Mouse (Mus musculus): ENCODE measurements around the gene Prkcb. TPM values are rescaled to one million over a fixed set of nuclear protein-coding genes. Genes with fewer than 3 reads are reported as not detected.

Gene Prkcb
- polyA plus RNA-seq, 1 experiment, result 2.3 TPM

DNA sequence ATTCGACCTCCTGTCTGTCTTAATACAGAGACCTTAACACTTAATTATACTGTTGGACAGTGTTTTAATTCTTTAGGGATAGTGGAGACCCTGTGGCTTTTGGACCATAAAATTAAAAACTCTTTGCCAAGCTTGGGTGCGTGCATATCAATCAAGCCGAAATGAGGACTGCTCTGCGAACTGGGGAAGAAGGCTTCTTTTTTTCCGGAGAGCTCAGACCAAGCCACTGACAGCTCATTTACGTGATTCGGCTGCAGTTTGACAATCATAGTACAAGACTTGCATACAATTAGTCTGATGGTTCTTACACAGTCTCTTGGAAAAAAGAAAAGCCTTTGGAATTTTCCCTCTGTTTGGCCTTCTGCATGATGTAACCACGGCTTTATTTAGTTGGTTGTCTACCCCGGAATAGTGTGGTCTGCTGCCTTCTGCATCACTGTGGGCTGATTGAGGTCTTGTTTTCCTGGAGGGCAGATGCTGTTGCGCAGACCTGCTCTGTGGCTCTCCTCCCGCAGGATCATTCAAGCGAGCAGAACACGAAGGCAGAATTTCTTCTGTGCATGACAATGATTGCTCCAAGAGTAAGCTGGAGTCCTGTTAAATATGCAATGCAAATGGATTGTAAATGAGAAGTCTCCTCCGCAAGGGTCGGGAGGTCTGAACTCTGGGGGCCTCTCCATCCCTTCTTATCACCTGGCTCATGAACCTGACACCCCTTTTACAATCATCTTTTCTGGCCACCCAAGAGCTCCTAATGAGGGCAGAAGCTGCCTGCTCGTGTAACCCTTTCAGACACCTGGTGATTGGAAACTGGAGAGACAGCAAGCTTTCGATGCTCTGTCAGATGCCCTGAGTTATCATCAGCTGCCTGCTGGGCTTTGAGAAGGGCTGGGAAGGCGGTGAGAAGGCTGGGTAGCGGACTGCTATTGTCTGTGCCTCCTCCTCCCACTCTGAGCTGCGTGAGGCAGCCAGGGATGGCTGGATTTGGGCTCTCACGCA lies 189.3 kb downstream of the Prkcb start:
- no peak overlapping the region for H3K9ac ChIP-seq (ENCODE audit: low read depth, poor library complexity, severe bottlenecking)

DNA sequence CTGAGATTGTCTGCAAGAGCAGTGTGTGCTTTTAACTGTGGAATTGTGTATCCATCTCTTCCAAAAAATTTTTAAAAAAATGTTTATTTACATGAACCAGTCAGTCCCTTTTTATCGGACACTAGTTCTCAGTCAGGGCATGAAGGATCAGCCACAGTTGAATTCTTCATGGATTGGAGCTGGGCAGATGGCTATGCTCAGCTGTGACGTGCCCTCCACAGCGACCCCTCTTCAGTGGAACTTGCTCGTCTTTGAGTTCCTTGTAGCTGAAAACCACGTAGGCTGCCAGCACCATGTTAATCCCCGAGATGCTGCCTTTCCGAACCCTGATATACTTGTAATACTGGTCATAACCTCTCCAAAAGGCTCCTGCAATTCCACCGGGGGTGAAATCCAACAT lies 195.4 kb downstream of the Prkcb start:
- TF ChIP-seq POLR2A (IDR thresholded peaks at IDR 0.05; ENCODE audit: insufficient read depth, low read length) (no peak), EP300 (IDR thresholded peaks at IDR 0.05; ENCODE audit: insufficient read depth, low read depth, low read length) (no peak), CTCF (IDR thresholded peaks at IDR 0.05; ENCODE audit: low read depth, low read length) (no peak)
- Histone ChIP-seq H3K27me3 (ENCODE audit: control insufficient read depth, insufficient read depth, low read length, poor library complexity, severe bottlenecking) (no peaks in the 10 kb centered on the region), H3K36me3 (ENCODE audit: control insufficient read depth, insufficient read depth, low read length, poor library complexity, severe bottlenecking) (no peaks in the 10 kb centered on the region), H3K9ac (ENCODE audit: low read depth, poor library complexity, severe bottlenecking) (no peak overlapping the region), H3K27ac (ENCODE audit: insufficient read depth, low read length) (no peak overlapping the region), H3K4me1 (ENCODE audit: control insufficient read depth, insufficient read depth, low read length) (no peaks in the 10 kb centered on the region), H3K9me3 (replicated peaks; ENCODE audit: control insufficient read depth, insufficient read depth, low read length, poor library complexity, severe bottlenecking) (peaks cover 10% of the 10 kb centered on the region), H3K4me3 (ENCODE audit: low read depth, low read length) (no peak overlapping the region)

More for the DNA sequence above, 189.3 kb downstream of the Prkcb start:
- H3K36me3 ChIP-seq (ENCODE audit: control insufficient read depth, insufficient read depth, low read length, poor library complexity, severe bottlenecking), result no peaks in the 10 kb centered on the region
- H3K27ac ChIP-seq (ENCODE audit: insufficient read depth, low read length), result peak overlapping the region; percentile 17; the same call in 1 of the 2 replicates
- no peaks in the 10 kb centered on the region for H3K4me1 ChIP-seq (ENCODE audit: control insufficient read depth, insufficient read depth, low read length)
- no peaks in the 10 kb centered on the region for H3K27me3 ChIP-seq (ENCODE audit: control insufficient read depth, insufficient read depth, low read length, poor library complexity, severe bottlenecking)
- H3K4me3 ChIP-seq (ENCODE audit: low read depth, low read length), result no peak overlapping the region
- H3K9me3 ChIP-seq (replicated peaks; ENCODE audit: control insufficient read depth, insufficient read depth, low read length, poor library complexity, severe bottlenecking), result peaks cover 4% of the 10 kb centered on the region
- TF ChIP-seq EP300 (IDR thresholded peaks at IDR 0.05; ENCODE audit: insufficient read depth, low read depth, low read length), result peak; percentile 77
- TF ChIP-seq CTCF (IDR thresholded peaks at IDR 0.05; ENCODE audit: low read depth, low read length), result no peak
- TF ChIP-seq POLR2A (IDR thresholded peaks at IDR 0.05; ENCODE audit: insufficient read depth, low read length), result no peak

DNA sequence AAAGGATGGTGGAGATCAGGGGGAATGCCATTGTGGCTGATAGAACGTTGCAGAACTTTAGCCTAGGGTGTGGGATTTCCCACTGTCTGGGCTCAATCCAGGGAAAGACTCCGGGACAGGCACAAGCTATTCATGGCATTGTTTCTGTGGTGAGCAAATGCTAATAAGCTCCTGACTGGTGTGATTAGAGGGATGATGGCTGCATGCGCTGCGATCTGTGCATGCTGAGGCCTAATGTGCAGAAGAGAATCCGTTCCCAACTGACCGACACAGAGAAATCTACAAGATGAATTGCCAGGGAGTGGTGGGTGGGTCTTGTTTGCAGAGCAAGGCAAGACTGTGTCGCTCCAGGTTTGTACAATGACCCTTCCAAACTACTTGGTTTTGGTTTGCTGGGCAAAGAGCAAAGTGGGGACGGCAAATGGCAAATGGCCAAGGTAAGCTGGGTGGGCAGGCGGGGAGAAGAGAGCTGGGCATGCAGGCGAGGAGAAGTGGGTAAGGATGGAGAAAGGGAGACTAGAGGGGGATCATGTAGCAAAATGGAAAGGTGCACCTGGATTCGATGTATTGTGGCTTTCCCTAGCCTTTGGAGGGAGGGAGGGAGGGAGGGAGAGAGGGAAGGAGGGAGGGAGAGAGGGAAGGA lies 199.5 kb downstream of the Prkcb start:
- Histone ChIP-seq H3K27ac (ENCODE audit: insufficient read depth, low read length) (no peak overlapping the region), H3K27me3 (ENCODE audit: control insufficient read depth, insufficient read depth, low read length, poor library complexity, severe bottlenecking) (no peaks in the 10 kb centered on the region), H3K9ac (ENCODE audit: low read depth, poor library complexity, severe bottlenecking) (no peak overlapping the region), H3K9me3 (replicated peaks; ENCODE audit: control insufficient read depth, insufficient read depth, low read length, poor library complexity, severe bottlenecking) (peaks cover 6% of the 10 kb centered on the region; the same call in 1 of the 2 replicates), H3K4me3 (ENCODE audit: low read depth, low read length) (no peak overlapping the region), H3K36me3 (ENCODE audit: control insufficient read depth, insufficient read depth, low read length, poor library complexity, severe bottlenecking) (no peaks in the 10 kb centered on the region), H3K4me1 (ENCODE audit: control insufficient read depth, insufficient read depth, low read length) (no peaks in the 10 kb centered on the region)
- TF ChIP-seq EP300 (IDR thresholded peaks at IDR 0.05; ENCODE audit: insufficient read depth, low read depth, low read length) (no peak), CTCF (IDR thresholded peaks at IDR 0.05; ENCODE audit: low read depth, low read length) (no peak), POLR2A (IDR thresholded peaks at IDR 0.05; ENCODE audit: insufficient read depth, low read length) (no peak)

DNA sequence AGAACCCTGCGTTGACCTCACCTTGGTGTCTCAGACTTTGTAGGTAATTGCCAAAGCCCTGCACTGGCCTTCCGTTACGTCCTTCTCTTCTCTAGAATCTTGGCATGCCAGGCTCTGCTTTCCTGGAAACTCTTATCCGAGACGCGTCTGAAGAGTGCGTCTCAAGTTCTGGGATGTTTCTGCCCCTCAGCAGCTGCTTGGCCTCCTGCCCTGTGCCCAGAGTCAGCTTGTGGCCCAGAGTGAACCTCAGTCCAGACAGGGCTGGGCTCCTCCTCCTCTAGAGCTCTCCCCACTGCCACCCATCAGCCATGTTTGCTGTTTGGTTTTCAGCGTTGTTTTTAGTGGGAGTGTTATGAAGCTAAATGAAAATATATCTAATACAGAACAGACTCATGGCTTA lies 203.5 kb downstream of the Prkcb start:
- Histone ChIP-seq H3K9ac (ENCODE audit: low read depth, poor library complexity, severe bottlenecking) (no peak overlapping the region), H3K9me3 (replicated peaks; ENCODE audit: control insufficient read depth, insufficient read depth, low read length, poor library complexity, severe bottlenecking) (no peaks in the 10 kb centered on the region), H3K4me3 (ENCODE audit: low read depth, low read length) (no peak overlapping the region), H3K4me1 (ENCODE audit: control insufficient read depth, insufficient read depth, low read length) (no peaks in the 10 kb centered on the region), H3K36me3 (ENCODE audit: control insufficient read depth, insufficient read depth, low read length, poor library complexity, severe bottlenecking) (no peaks in the 10 kb centered on the region), H3K27me3 (ENCODE audit: control insufficient read depth, insufficient read depth, low read length, poor library complexity, severe bottlenecking) (no peaks in the 10 kb centered on the region), H3K27ac (ENCODE audit: insufficient read depth, low read length) (no peak overlapping the region)
- no peak for TF ChIP-seq POLR2A (IDR thresholded peaks at IDR 0.05; ENCODE audit: insufficient read depth, low read length)
- no peak for TF ChIP-seq CTCF (IDR thresholded peaks at IDR 0.05; ENCODE audit: low read depth, low read length)
- no peak for TF ChIP-seq EP300 (IDR thresholded peaks at IDR 0.05; ENCODE audit: insufficient read depth, low read depth, low read length)

DNA sequence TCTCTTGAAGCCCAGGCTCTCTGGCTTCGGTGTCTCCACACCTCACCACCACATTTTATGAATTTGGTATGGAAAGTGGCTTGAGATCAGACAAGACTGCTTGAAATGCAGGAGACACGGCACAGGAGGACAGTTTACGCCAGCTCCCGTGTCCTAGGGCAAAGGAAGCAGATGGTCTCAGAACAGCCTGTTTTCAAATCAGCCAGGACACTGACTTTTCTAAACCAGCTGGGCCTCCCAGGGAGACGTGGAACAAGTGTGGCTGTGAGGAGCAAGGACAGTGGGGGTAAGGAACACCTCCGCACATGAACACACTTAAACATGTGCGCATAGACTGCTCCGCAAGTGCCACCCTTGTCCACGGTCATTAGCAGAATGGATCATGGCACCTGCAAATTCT lies 204.4 kb downstream of the Prkcb start:
- Histone ChIP-seq H3K27ac (ENCODE audit: insufficient read depth, low read length) (no peak overlapping the region), H3K36me3 (ENCODE audit: control insufficient read depth, insufficient read depth, low read length, poor library complexity, severe bottlenecking) (no peaks in the 10 kb centered on the region)
- TF ChIP-seq POLR2A (IDR thresholded peaks at IDR 0.05; ENCODE audit: insufficient read depth, low read length) (no peak), CTCF (IDR thresholded peaks at IDR 0.05; ENCODE audit: low read depth, low read length) (no peak), EP300 (IDR thresholded peaks at IDR 0.05; ENCODE audit: insufficient read depth, low read depth, low read length) (no peak)

More for the DNA sequence above, 204.4 kb downstream of the Prkcb start:
- H3K9me3 ChIP-seq (replicated peaks; ENCODE audit: control insufficient read depth, insufficient read depth, low read length, poor library complexity, severe bottlenecking), result no peaks in the 10 kb centered on the region
- H3K9ac ChIP-seq (ENCODE audit: low read depth, poor library complexity, severe bottlenecking), result no peak overlapping the region
- H3K4me1 ChIP-seq (ENCODE audit: control insufficient read depth, insufficient read depth, low read length), result no peaks in the 10 kb centered on the region
- H3K27me3 ChIP-seq (ENCODE audit: control insufficient read depth, insufficient read depth, low read length, poor library complexity, severe bottlenecking), result no peaks in the 10 kb centered on the region
- no peak overlapping the region for H3K4me3 ChIP-seq (ENCODE audit: low read depth, low read length)
